Mouse (Mus musculus): ENCODE results near the gene Cnmd. TPM values are rescaled to one million over a fixed set of nuclear protein-coding genes. Genes with fewer than 3 reads are reported as not detected.

The Cnmd gene
- total and polyA plus RNA-seq, 2 experiments from 2014 or later = 0.98 TPM; not detected in 1

DNA sequence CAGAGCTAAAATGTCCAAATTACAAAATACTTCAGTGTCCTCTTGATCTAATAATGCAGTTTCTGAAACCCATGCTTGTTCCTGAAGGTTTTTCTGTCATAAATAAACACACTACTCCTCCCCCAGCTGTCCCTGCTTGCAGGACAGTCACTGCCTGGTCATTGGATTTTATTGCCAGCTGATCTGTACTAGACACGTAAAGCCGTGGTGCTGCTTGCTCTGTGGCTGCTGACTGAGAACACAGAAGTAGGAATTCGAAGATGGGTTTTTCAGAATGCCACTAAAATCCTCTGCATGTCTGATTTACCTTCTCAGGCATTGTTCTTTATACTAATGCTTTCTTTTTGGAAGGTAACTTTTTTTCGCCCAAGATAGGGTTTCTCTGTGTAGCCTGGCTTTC lies 25.2 kb downstream of the Cnmd start:
- Histone ChIP-seq H3K27ac (ENCODE audit: low read depth) (no peak overlapping the region), H3K27me3 (ENCODE audit: control insufficient read depth, insufficient read depth, low read length) (no peaks in the 10 kb centered on the region), H3K4me1 (ENCODE audit: control insufficient read depth, insufficient read depth) (no peaks in the 10 kb centered on the region), H3K9ac (replicated peaks; ENCODE audit: low read depth, low read length) (no peak overlapping the region), H3K4me2 (ENCODE audit: low read depth, low read length) (no peak overlapping the region), H3K4me3 (ENCODE audit: low read depth, low read length) (no peak overlapping the region), H3K36me3 (replicated peaks; ENCODE audit: control insufficient read depth, insufficient read depth, low read length) (no peaks in the 10 kb centered on the region), H3K9me3 (replicated peaks; ENCODE audit: control insufficient read depth, low read length) (no peaks in the 10 kb centered on the region)
- TF ChIP-seq CTCF (IDR thresholded peaks at IDR 0.05; ENCODE audit: low read depth) = no peak
- ATAC-seq (ENCODE audit: insufficient read depth, low read depth) (no peak), DNase-seq (ENCODE audit: low spot score) (no peak)
- WGBS = 72% methylated on average over 4 of the region's 4 CpGs

- Histone ChIP-seq H3K4me1 (ENCODE audit: control insufficient read depth, insufficient read depth) (no peaks in the 10 kb centered on the region), H3K27me3 (ENCODE audit: control insufficient read depth, insufficient read depth, low read length) (no peaks in the 10 kb centered on the region), H3K4me3 (ENCODE audit: low read depth, low read length) (no peak overlapping the region), H3K4me2 (ENCODE audit: low read depth, low read length) (no peak overlapping the region), H3K9ac (replicated peaks; ENCODE audit: low read depth, low read length) (no peak overlapping the region), H3K27ac (ENCODE audit: low read depth) (no peak overlapping the region), H3K9me3 (replicated peaks; ENCODE audit: control insufficient read depth, low read length) (no peaks in the 10 kb centered on the region), H3K36me3 (replicated peaks; ENCODE audit: control insufficient read depth, insufficient read depth, low read length) (peaks cover 28% of the 10 kb centered on the region)
- TF ChIP-seq EP300 (IDR thresholded peaks at IDR 0.05; ENCODE audit: low read depth) (no peak), CTCF (IDR thresholded peaks at IDR 0.05; ENCODE audit: low read depth) (no peak)
- DNase-seq (ENCODE audit: low spot score) (no peak), ATAC-seq (ENCODE audit: insufficient read depth, low read depth) (no peak)
- 80% methylated on average over 2 of the region's 2 CpGs for WGBS
Measured at GRCm38 (mm10) chr14:79633196-79633595, 28.8 kb downstream of the Cnmd start.

- Histone ChIP-seq H3K27me3 (ENCODE audit: control insufficient read depth, insufficient read depth, low read length) (no peaks in the 10 kb centered on the region), H3K4me2 (ENCODE audit: low read depth, low read length) (no peak overlapping the region), H3K9me3 (replicated peaks; ENCODE audit: control insufficient read depth, low read length) (no peaks in the 10 kb centered on the region), H3K27ac (ENCODE audit: low read depth) (no peak overlapping the region), H3K36me3 (replicated peaks; ENCODE audit: control insufficient read depth, insufficient read depth, low read length) (peaks cover 36% of the 10 kb centered on the region), H3K4me1 (ENCODE audit: control insufficient read depth, insufficient read depth) (no peaks in the 10 kb centered on the region), H3K9ac (replicated peaks; ENCODE audit: low read depth, low read length) (no peak overlapping the region), H3K4me3 (ENCODE audit: low read depth, low read length) (no peak overlapping the region)
- ATAC-seq (ENCODE audit: insufficient read depth, low read depth) (no peak), DNase-seq (ENCODE audit: low spot score) (no peak)
- 89% methylated on average over 6 of the region's 6 CpGs for WGBS
- TF ChIP-seq CTCF (IDR thresholded peaks at IDR 0.05; ENCODE audit: low read depth) = no peak
- TF ChIP-seq EP300 (IDR thresholded peaks at IDR 0.05; ENCODE audit: low read depth) = no peak
Measured at GRCm38 (mm10) chr14:79632330-79632729, 29.6 kb downstream of the Cnmd start.

- 22% methylated on average over 3 of the region's 3 CpGs for WGBS
- Histone ChIP-seq H3K36me3 (replicated peaks; ENCODE audit: control insufficient read depth, insufficient read depth, low read length) (peaks cover 65% of the 10 kb centered on the region), H3K4me3 (ENCODE audit: low read depth, low read length) (no peak overlapping the region), H3K27ac (ENCODE audit: low read depth) (no peak overlapping the region), H3K4me1 (ENCODE audit: control insufficient read depth, insufficient read depth) (no peaks in the 10 kb centered on the region), H3K9me3 (replicated peaks; ENCODE audit: control insufficient read depth, low read length) (no peaks in the 10 kb centered on the region), H3K27me3 (ENCODE audit: control insufficient read depth, insufficient read depth, low read length) (no peaks in the 10 kb centered on the region), H3K9ac (replicated peaks; ENCODE audit: low read depth, low read length) (no peak overlapping the region), H3K4me2 (ENCODE audit: low read depth, low read length) (no peak overlapping the region)
- TF ChIP-seq CTCF (IDR thresholded peaks at IDR 0.05; ENCODE audit: low read depth) (no peak), EP300 (IDR thresholded peaks at IDR 0.05; ENCODE audit: low read depth) (no peak)
- DNase-seq (ENCODE audit: low spot score) (no peak), ATAC-seq (ENCODE audit: insufficient read depth, low read depth) (peak; percentile 27; the same call in 1 of the 2 replicates)
Measured at GRCm38 (mm10) chr14:79621143-79621542, 40.8 kb downstream of the Cnmd start.

DNA sequence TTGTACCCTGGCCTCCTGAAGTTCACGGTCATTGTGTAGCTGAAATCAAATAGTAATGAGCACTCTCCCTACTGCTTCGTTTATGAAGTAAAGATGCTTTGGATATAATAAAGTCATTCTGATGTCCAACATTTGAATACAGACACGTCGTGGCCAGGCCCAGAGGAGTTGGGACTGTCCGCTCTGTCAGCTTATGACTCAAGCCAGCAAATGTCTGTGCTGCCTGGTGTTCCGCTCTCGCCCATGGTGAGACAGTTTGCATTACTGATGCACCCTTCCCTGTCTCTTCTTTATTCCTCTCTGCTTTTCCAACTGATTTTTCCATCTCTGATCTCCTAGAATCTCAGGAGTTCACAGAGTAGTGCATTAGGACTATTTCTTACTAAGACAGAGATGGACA lies 42.2 kb downstream of the Cnmd start:
- H3K9ac ChIP-seq (replicated peaks; ENCODE audit: low read depth, low read length) = no peak overlapping the region

GRCm38 (mm10) chr14:79617121-79617828 lies 44.7 kb downstream of the Cnmd start:
- 79% methylated on average over 8 of the region's 8 CpGs for WGBS
- TF ChIP-seq CTCF (IDR thresholded peaks at IDR 0.05; ENCODE audit: low read depth) = peak; percentile 66
- TF ChIP-seq EP300 (IDR thresholded peaks at IDR 0.05; ENCODE audit: low read depth) = no peak
- no peaks in the 10 kb centered on the region for H3K9me3 ChIP-seq (replicated peaks; ENCODE audit: control insufficient read depth, low read length)
- no peak overlapping the region for H3K4me3 ChIP-seq (ENCODE audit: low read depth, low read length)
- H3K9ac ChIP-seq (replicated peaks; ENCODE audit: low read depth, low read length) = no peak overlapping the region
- no peak overlapping the region for H3K4me2 ChIP-seq (ENCODE audit: low read depth, low read length)
- no peaks in the 10 kb centered on the region for H3K4me1 ChIP-seq (ENCODE audit: control insufficient read depth, insufficient read depth)
- H3K27me3 ChIP-seq (ENCODE audit: control insufficient read depth, insufficient read depth, low read length) = no peaks in the 10 kb centered on the region
- H3K36me3 ChIP-seq (replicated peaks; ENCODE audit: control insufficient read depth, insufficient read depth, low read length) = peaks cover 65% of the 10 kb centered on the region
- no peak for DNase-seq (ENCODE audit: low spot score)
- no peak overlapping the region for H3K27ac ChIP-seq (ENCODE audit: low read depth)
- no peak for ATAC-seq (ENCODE audit: insufficient read depth, low read depth)

More for the DNA sequence above, 42.2 kb downstream of the Cnmd start:
- DNase-seq (ENCODE audit: low spot score) (no peak), ATAC-seq (ENCODE audit: insufficient read depth, low read depth) (no peak)
- Histone ChIP-seq H3K4me2 (ENCODE audit: low read depth, low read length) (no peak overlapping the region), H3K27me3 (ENCODE audit: control insufficient read depth, insufficient read depth, low read length) (no peaks in the 10 kb centered on the region), H3K4me3 (ENCODE audit: low read depth, low read length) (no peak overlapping the region), H3K36me3 (replicated peaks; ENCODE audit: control insufficient read depth, insufficient read depth, low read length) (peaks cover 61% of the 10 kb centered on the region), H3K27ac (ENCODE audit: low read depth) (no peak overlapping the region), H3K9me3 (replicated peaks; ENCODE audit: control insufficient read depth, low read length) (no peaks in the 10 kb centered on the region), H3K4me1 (ENCODE audit: control insufficient read depth, insufficient read depth) (no peaks in the 10 kb centered on the region)
- WGBS = 87% methylated on average over 7 of the region's 7 CpGs
- no peak for TF ChIP-seq EP300 (IDR thresholded peaks at IDR 0.05; ENCODE audit: low read depth)
- no peak for TF ChIP-seq CTCF (IDR thresholded peaks at IDR 0.05; ENCODE audit: low read depth)
